Mouse (Mus musculus) central nervous system, embryonic 11.5 days (tissue): ENCODE measurements around the gene Stk32b. TPM values are rescaled to one million over a fixed set of nuclear protein-coding genes. Genes with fewer than 3 reads are reported as not detected.

Experiments used
- polyA plus RNA-seq: library from polyadenylated mRNA; depleted of rRNA; stranded (reverse); fragments of >200 nt; gene quantifications from 2 replicates; pipeline ENCODE4 v1.2.3, GENCODE M21; 2012; rRNA removed

Stk32b gene
- polyA plus RNA-seq: 4.4 and 8.2 TPM in 2 replicates

DNA sequence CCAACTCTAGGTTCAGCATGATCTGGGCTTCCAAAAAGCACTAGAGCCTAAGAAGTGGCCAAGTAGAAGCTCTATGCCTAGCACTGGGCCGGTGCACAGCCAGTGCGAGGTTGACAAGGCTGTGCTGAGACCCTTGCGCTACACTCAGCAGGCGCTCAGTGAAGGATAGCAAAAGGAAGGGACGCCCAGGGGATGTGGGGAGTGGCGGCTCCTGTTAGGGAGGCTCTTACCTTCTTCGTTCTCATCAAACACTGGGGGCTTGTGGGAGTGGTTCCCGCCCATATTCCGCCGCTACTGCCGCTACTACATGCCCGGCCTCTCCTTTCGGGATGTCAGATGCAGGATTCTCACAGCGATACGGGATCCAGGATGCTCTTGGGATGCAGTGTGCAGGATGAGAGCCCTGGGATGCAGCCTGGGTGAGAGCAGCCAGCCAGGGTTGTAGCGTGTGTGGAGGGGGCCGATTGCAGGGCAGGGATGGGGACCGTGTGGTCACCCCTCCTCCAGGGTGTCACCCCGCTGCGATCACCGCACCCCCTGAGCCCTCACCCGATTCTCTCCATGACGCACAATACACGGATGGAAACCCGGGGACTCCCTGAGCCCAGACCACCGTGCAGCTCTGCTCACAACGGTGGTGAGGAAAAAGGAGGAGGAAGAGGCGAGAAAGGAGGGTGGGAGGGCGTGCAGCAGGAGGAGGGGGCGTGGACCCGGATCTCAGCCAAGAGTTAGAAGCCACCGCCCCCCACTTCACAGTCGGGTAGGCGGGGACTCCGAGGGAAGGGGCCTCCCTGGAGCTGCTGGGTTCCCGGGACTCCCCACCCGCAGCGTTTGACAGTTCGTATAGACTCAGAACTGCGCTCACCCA is at the start of gene Stk32b:
Gene Stk32b (minus strand): TSS at position 667 of the 868 bp plus-strand sequence.

GRCm38 (mm10) chr5:37735224-37735623 is 18.3 kb upstream of the Stk32b start, which contains the start of gene Cytl1:
Cytl1 (plus strand) TSS chr5:37735519.

Other genes with a start within 250 kb of the Stk32b start
- gene Cytl1, start 18.3 kb upstream of the Stk32b start, polyA plus RNA-seq: 0.47 and 1.8 TPM in 2 replicates
- 51.7 and 58.8 TPM in 2 replicates for gene Msx1, start 107.4 kb upstream of the Stk32b start, polyA plus RNA-seq